Mouse (Mus musculus) ZHBTc4 (cell line): ENCODE data around the gene Traf4.

Experiments used
- DNase-seq: peaks from one replicate; pipeline ENCODE4 v3.0.0-alpha.2; 2011; ENCODE audit warnings: low read depth, low spot score

The Traf4 gene

GRCm38 (mm10) chr11:78167257-78167959, 2.0 kb upstream of the Traf4 start:
- DNase-seq = no peak

- peak; percentile 73 for DNase-seq
These were observed 1.3 kb upstream of the Traf4 start for GRCm38 (mm10) chr11:78166640-78167039.

- no peak for DNase-seq
These were observed 772 bp upstream of the Traf4 start for GRCm38 (mm10) chr11:78166161-78166560.

- no peak for DNase-seq
These were observed 346 bp upstream of the Traf4 start for GRCm38 (mm10) chr11:78165761-78166109.

GRCm38 (mm10) chr11:78164604-78164923, 825 bp downstream of the Traf4 start:
- DNase-seq = no peak

GRCm38 (mm10) chr11:78163681-78164603, 1.4 kb downstream of the Traf4 start:
- peak; percentile 89 for DNase-seq

GRCm38 (mm10) chr11:78163045-78163444, 2.3 kb downstream of the Traf4 start:
- DNase-seq = no peak

GRCm38 (mm10) chr11:78162504-78162903, 2.9 kb downstream of the Traf4 start:
- no peak for DNase-seq

- no peak for DNase-seq
These were observed 3.4 kb downstream of the Traf4 start for GRCm38 (mm10) chr11:78161968-78162367.

GRCm38 (mm10) chr11:78161169-78161568, 4.2 kb downstream of the Traf4 start:
- no peak for DNase-seq

GRCm38 (mm10) chr11:78160675-78161074, 4.7 kb downstream of the Traf4 start:
- no peak for DNase-seq

- peak; percentile 32 for DNase-seq
These were observed 5.2 kb downstream of the Traf4 start for GRCm38 (mm10) chr11:78160171-78160570.

GRCm38 (mm10) chr11:78159557-78159956, 5.8 kb downstream of the Traf4 start:
- DNase-seq = peak; percentile 24

- peak; percentile 93 for DNase-seq
These were observed 6.3 kb downstream of the Traf4 start for GRCm38 (mm10) chr11:78159096-78159495.

GRCm38 (mm10) chr11:78156156-78156699, 9.2 kb downstream of the Traf4 start:
- no peak for DNase-seq

GRCm38 (mm10) chr11:78155674-78156073, 9.7 kb downstream of the Traf4 start:
- DNase-seq = no peak

GRCm38 (mm10) chr11:78153778-78154177, 11.6 kb downstream of the Traf4 start:
- no peak for DNase-seq

GRCm38 (mm10) chr11:78152299-78153231, 12.8 kb downstream of the Traf4 start:
- no peak for DNase-seq

GRCm38 (mm10) chr11:78151161-78151560, 14.2 kb downstream of the Traf4 start:
- peak; percentile 78 for DNase-seq

GRCm38 (mm10) chr11:78146707-78147543, 18.5 kb downstream of the Traf4 start:
- no peak for DNase-seq

GRCm38 (mm10) chr11:78146168-78146567, 19.2 kb downstream of the Traf4 start:
- no peak for DNase-seq
